Mouse (Mus musculus) stomach, postnatal 0 days (tissue): ENCODE results near the gene Slc35c2. TPM values are rescaled to one million over a fixed set of nuclear protein-coding genes. Genes with fewer than 3 reads are reported as not detected.

ENCODE experiments used
- ATAC-seq: fragments of 200-750 bp; cut with Nextera tagmentation; 2 replicates; pipeline ENCODE4 v1.8.0; 2017; ENCODE audit not compliant: low FRiP score, low TSS enrichment
- DNase-seq: peaks from one replicate; pipeline ENCODE4 v3.0.0-alpha.2; 2016; ENCODE audit warnings: low spot score
- H3K27ac ChIP-seq: fragments of 300-500 bp; sonication (generic); replicated peaks from 2 replicates; pipeline ENCODE4 v1.5.1; 2014; ENCODE audit warnings: mild to moderate bottlenecking, control low read depth
- H3K27me3 ChIP-seq: fragments of 300-500 bp; sonication (generic); 2 replicates; pipeline ENCODE4 v1.6.1; 2014; ENCODE audit warnings: low read length; ENCODE audit not compliant: control insufficient read depth, insufficient read depth
- H3K36me3 ChIP-seq: fragments of 300-500 bp; sonication (generic); 2 replicates; pipeline ENCODE4 v1.6.1; 2014; ENCODE audit warnings: low read length, mixed read lengths; ENCODE audit not compliant: control insufficient read depth, insufficient read depth
- H3K4me1 ChIP-seq: fragments of 300-500 bp; sonication (generic); replicated peaks from 2 replicates; pipeline ENCODE4 v1.6.1; 2014; ENCODE audit warnings: antibody characterized with exemption; ENCODE audit not compliant: control insufficient read depth, insufficient read depth
- H3K4me2 ChIP-seq: fragments of 300-500 bp; sonication (generic); replicated peaks from 2 replicates; pipeline ENCODE4 v1.6.1; 2014; ENCODE audit warnings: low read depth, mild to moderate bottlenecking, control low read depth, moderate library complexity
- H3K4me3 ChIP-seq: fragments of 300-500 bp; sonication (generic); 2 replicates; pipeline ENCODE4 v1.5.1; 2014; ENCODE audit warnings: low read depth, low read length, control low read depth
- H3K9ac ChIP-seq: fragments of 300-500 bp; sonication (generic); 2 replicates; pipeline ENCODE4 v1.6.1; 2014; ENCODE audit warnings: mild to moderate bottlenecking, low read length, control low read depth, mixed read lengths
- H3K9me3 ChIP-seq: fragments of 300-500 bp; sonication (generic); 2 replicates; pipeline ENCODE4 v1.6.1; 2016; ENCODE audit warnings: low read length; ENCODE audit not compliant: control insufficient read depth
- CTCF ChIP-seq: IDR thresholded peaks from 2 replicates; pipeline ENCODE4 v1.5.1; 2016; ENCODE audit warnings: antibody characterized with exemption, low read depth, mild to moderate bottlenecking, moderate library complexity
- EP300 ChIP-seq: optimal IDR thresholded peaks from 2 replicates; pipeline ENCODE3; 2016; ENCODE audit warnings: antibody characterized with exemption
- WGBS: fragments of 180-500 bp; shearing (Covaris S2); extraction: QIAGEN DNeasy Blood & Tissue Kit; methylation state at CpG from one replicate; pipeline ENCODE4 v1.1.7; 2014; 5-methylcytosine and 5-hydroxymethylcytosine counted together
- polyA plus RNA-seq: library from polyadenylated mRNA; unstranded; fragments of >200 nt; fragmentation: Nextera tagmentation; extraction: Ambion mirVana; gene quantifications from 2 replicates; pipeline ENCODE4 v1.2.1, GENCODE M21; 2015

Gene Slc35c2
- polyA plus RNA-seq, 1 experiment from 2014 or later, result 38.5 TPM

DNA sequence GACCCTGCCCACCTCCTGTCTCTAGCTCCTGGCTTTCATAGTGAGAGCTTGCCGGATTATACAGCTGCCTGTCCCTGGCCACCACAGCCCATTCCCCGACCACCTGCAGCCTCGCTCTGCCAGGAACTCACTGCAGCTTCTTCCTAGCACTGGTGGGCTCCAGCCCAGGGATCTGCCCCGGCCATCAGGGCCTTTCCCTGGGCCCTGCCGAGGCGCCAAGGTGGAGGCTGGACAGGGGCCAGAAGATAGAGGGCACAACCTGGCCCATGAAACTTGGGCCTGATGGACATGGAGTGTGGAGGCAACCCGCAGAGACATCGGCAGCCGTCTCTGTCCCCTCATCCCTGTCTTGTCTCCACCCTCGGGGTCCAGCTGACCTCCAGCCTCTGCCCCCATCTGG is 31.5 kb downstream of the Slc35c2 start:
- Histone ChIP-seq H3K4me3 (no peak overlapping the region), H3K36me3 (no peaks in the 10 kb centered on the region), H3K9ac (no peak overlapping the region), H3K9me3 (no peaks in the 10 kb centered on the region), H3K27ac (no peak overlapping the region), H3K27me3 (no peaks in the 10 kb centered on the region), H3K4me2 (no peak overlapping the region), H3K4me1 (no peaks in the 10 kb centered on the region)
- WGBS, result 69% methylated on average over 10 of the region's 10 CpGs
- no peak for TF ChIP-seq CTCF
- no peak for DNase-seq
- ATAC-seq, result no peak

DNA sequence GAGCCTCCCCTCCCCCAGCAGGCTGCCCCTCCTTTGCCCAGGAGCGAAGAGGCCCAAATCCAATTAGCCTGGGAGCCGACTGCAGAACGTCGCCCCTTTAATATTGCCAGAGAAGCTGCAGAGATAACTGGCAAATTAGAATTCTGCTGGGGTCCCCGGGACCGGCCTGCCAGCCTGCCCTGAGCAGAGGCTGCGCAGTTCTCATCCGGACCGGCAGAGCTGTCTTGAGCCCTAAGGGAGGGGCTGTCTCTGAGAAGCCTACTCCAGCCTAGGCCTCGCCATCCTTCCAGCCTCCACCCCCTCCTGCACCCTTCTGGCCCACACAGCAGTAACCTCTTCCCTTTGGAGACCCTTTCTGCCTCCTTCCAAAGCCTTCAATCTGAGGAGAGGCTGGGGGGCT is 33.8 kb downstream of the Slc35c2 start:
- Histone ChIP-seq H3K9me3 (no peaks in the 10 kb centered on the region), H3K27ac (no peak overlapping the region), H3K36me3 (no peaks in the 10 kb centered on the region), H3K4me2 (no peak overlapping the region), H3K9ac (no peak overlapping the region), H3K4me3 (no peak overlapping the region), H3K27me3 (no peaks in the 10 kb centered on the region), H3K4me1 (no peaks in the 10 kb centered on the region)
- ATAC-seq (no peak), DNase-seq (no peak)
- 24% methylated on average over 10 of the region's 10 CpGs for WGBS
- TF ChIP-seq EP300, result no peak
- TF ChIP-seq CTCF, result no peak

DNA sequence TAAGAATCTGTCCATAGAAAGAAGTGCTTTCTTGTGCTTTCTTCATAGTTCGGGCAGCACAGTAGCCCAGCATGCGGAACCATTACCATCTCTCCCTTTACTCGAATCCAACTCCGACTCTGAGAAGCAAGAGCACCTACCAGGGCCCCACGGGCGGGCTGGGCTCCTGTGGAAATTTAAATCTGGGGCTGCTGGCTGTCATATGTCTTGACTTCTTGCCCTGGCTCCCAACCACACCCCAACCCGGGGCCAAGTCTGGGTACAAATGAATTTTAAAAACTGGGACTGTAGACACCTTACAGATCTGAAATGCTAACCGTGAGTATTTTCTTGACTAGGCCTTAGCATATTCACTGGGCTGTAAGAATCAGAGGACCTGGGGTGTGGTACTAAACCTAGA is 34.4 kb downstream of the Slc35c2 start:
- WGBS, result 73% methylated on average over 8 of the region's 8 CpGs
- no peak overlapping the region for H3K4me3 ChIP-seq
- H3K9me3 ChIP-seq, result no peaks in the 10 kb centered on the region
- H3K4me1 ChIP-seq, result no peaks in the 10 kb centered on the region
- H3K27me3 ChIP-seq, result no peaks in the 10 kb centered on the region
- no peak overlapping the region for H3K27ac ChIP-seq
- ATAC-seq (no peak), DNase-seq (no peak)
- H3K9ac ChIP-seq, result no peak overlapping the region
- TF ChIP-seq CTCF (no peak), EP300 (no peak)
- H3K4me2 ChIP-seq, result no peak overlapping the region
- H3K36me3 ChIP-seq, result no peaks in the 10 kb centered on the region

DNA sequence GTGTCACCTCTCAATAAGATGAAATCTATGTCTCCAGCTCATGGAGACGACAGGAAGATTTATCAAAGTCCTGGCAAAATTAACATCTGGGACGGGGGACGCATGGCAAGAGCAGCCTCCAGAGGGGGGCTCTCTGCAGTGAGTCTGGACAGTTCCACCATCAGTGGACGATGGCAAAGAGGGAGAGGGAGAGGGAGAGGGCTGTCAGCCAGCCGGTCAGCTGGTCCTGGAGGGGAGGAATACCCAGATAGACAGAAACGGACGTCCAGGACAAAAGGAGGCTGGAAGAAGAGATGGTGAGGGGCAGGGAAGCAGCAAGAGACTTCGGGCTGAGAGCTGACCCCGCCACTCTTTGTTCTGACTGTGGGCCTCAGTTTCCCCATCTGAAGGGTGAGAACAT is 34.9 kb downstream of the Slc35c2 start:
- no peak overlapping the region for H3K27ac ChIP-seq
- no peaks in the 10 kb centered on the region for H3K27me3 ChIP-seq
- H3K36me3 ChIP-seq, result no peaks in the 10 kb centered on the region
- no peaks in the 10 kb centered on the region for H3K4me1 ChIP-seq
- H3K9ac ChIP-seq, result no peak overlapping the region
- H3K4me2 ChIP-seq, result no peak overlapping the region
- ATAC-seq (no peak), DNase-seq (no peak)
- TF ChIP-seq CTCF, result no peak
- TF ChIP-seq EP300, result no peak
- no peak overlapping the region for H3K4me3 ChIP-seq
- H3K9me3 ChIP-seq, result no peaks in the 10 kb centered on the region
- 46% methylated on average over 9 of the region's 9 CpGs for WGBS

DNA sequence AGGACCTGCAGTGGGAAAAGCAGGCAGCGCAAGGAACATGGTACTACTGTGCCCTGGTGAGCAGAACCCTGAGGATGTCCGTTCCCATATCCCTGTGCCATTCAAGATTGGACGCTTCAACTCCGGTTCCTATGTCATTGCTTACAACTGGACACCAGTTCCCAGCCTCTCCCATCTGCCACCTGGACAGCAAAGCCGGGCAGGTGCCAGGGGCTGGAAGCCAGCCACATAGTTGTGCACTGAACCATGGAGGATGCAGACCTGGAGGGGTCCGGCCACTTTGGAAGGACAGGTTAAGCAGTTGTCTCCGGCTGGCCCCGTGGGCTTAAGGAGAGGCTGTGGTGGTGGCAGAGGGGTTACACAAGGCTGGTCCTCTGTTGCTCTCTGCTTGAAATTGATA is 35.3 kb downstream of the Slc35c2 start:
- H3K4me2 ChIP-seq, result no peak overlapping the region
- H3K27me3 ChIP-seq, result no peaks in the 10 kb centered on the region
- H3K9me3 ChIP-seq, result no peaks in the 10 kb centered on the region
- no peak for ATAC-seq
- no peaks in the 10 kb centered on the region for H3K4me1 ChIP-seq
- no peaks in the 10 kb centered on the region for H3K36me3 ChIP-seq
- H3K9ac ChIP-seq, result no peak overlapping the region
- 77% methylated on average over 8 of the region's 8 CpGs for WGBS
- H3K27ac ChIP-seq, result no peak overlapping the region
- no peak for DNase-seq
- H3K4me3 ChIP-seq, result no peak overlapping the region
- TF ChIP-seq EP300 (no peak), CTCF (no peak)

DNA sequence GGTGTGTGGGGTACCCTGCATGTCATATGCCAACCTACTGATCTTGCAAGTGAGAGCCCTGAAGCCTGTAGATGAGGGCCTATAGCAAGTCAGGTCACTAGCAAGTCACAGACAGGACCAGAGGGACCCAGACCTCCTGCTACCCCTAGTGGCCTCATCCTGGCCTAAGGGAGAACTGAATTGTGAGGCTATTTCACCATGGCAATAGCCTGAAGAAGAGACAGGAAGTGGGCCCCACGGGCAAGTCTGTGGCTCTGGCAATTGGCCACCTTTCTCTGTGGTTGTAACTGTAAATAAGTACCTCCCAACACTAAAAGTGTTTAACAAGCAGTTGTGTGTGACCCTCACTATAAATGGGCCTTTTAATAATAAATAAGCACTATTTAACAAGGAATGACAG is 36.8 kb downstream of the Slc35c2 start:
- TF ChIP-seq CTCF (no peak), EP300 (no peak)
- Histone ChIP-seq H3K9ac (no peak overlapping the region), H3K4me3 (no peak overlapping the region), H3K27ac (no peak overlapping the region), H3K36me3 (no peaks in the 10 kb centered on the region), H3K4me1 (no peaks in the 10 kb centered on the region), H3K27me3 (peaks cover 3% of the 10 kb centered on the region; the same call in 1 of the 2 replicates), H3K4me2 (no peak overlapping the region), H3K9me3 (no peaks in the 10 kb centered on the region)
- ATAC-seq, result no peak
- DNase-seq, result no peak
- 39% methylated on average over 1 of the region's 1 CpGs for WGBS
